Mouse (Mus musculus) CH12.LX (cell line): ENCODE measurements at regions not wholly inside any gene's neighbourhood (a gene's known extent, or its start where the extent isn't known, plus 50 kb on each side); places are given as distances from the start of the nearest gene placed in this dataset.
"Not testable (repeated sequence)": the region's sequence is repeated elsewhere in the genome, so short reads cannot be mapped to it uniquely, and the experiment has no call there.

Experiments
- DNase-seq: peaks from one replicate; pipeline ENCODE4 v3.0.0-alpha.2; 2013; ENCODE audit errors: extremely low read depth
- H3K27ac ChIP-seq: 2 replicates; pipeline ENCODE4 v1.5.1; 2012; ENCODE audit warnings: low read depth, mild to moderate bottlenecking, control low read depth, moderate library complexity; ENCODE audit not compliant: insufficient read depth
- H3K27me3 ChIP-seq: replicated peaks from 2 replicates; pipeline ENCODE3; 2012; ENCODE audit warnings: inconsistent platforms
- H3K36me3 ChIP-seq, 2 experiments: replicated peaks in 1 of 2; 2 replicates each; pipeline versions ENCODE3 to v1.6.1; 2012; ENCODE audit warnings: inconsistent platforms in 1 of 2, low read length in 1 of 2, mild to moderate bottlenecking in 1 of 2, mixed read lengths in 1 of 2, moderate library complexity in 1 of 2; ENCODE audit not compliant: control insufficient read depth in 1 of 2, insufficient read depth in 1 of 2
- H3K4me1 ChIP-seq, 2 experiments: 2 replicates each; pipeline ENCODE4 v1.6.1; 2012; ENCODE audit warnings: inconsistent platforms in 1 of 2, moderate library complexity in 1 of 2; ENCODE audit not compliant: insufficient read depth in 2 of 2, control insufficient read depth in 1 of 2
- H3K4me2 ChIP-seq: 2 replicates; pipeline ENCODE4 v1.6.1; 2012; ENCODE audit warnings: low read depth, mild to moderate bottlenecking, control low read depth; ENCODE audit not compliant: poor library complexity, insufficient read depth, severe bottlenecking
- H3K4me3 ChIP-seq, 3 experiments: fragments of 150-350 bp in 1 of 3; sonication (generic) in 1 of 3; replicated peaks in 1 of 3; 2 replicates each; pipeline versions ENCODE3 to v1.5.1; 2011 to 2012; ENCODE audit warnings: low read depth in 2 of 3, low read length in 2 of 3, mild to moderate bottlenecking in 2 of 3, moderate library complexity in 2 of 3, control low read depth in 1 of 3, improper control_type of control experiment in 1 of 3, inconsistent platforms in 1 of 3, mixed read lengths in 1 of 3; ENCODE audit not compliant: poor library complexity in 1 of 3
- H3K79me2 ChIP-seq: replicated peaks from 2 replicates; pipeline ENCODE4 v1.6.1; 2012; ENCODE audit warnings: mild to moderate bottlenecking, moderate library complexity; ENCODE audit not compliant: control insufficient read depth, poor library complexity, insufficient read depth, severe bottlenecking; ENCODE audit errors: extremely low read depth
- H3K9ac ChIP-seq: 2 replicates; pipeline ENCODE4 v1.6.1; 2012; ENCODE audit warnings: low read depth, mild to moderate bottlenecking, control low read depth, moderate library complexity; ENCODE audit not compliant: insufficient read depth
- H3K9me3 ChIP-seq: replicated peaks from 2 replicates; pipeline ENCODE3; 2012; ENCODE audit warnings: low read length, inconsistent platforms, mixed read lengths
- ELF1 ChIP-seq: IDR thresholded peaks from 2 replicates; pipeline ENCODE4 v1.6.1; 2014; ENCODE audit warnings: low read depth, mild to moderate bottlenecking, inconsistent platforms, low read length, improper control_type of control experiment
- ETS1 ChIP-seq: conservative IDR thresholded peaks from 2 replicates; pipeline ENCODE4 v1.6.1; 2012; ENCODE audit warnings: low read depth, mild to moderate bottlenecking, inconsistent platforms, low read length, improper control_type of control experiment, moderate library complexity
- HCFC1 ChIP-seq: IDR thresholded peaks from 2 replicates; pipeline ENCODE4 v1.6.1; 2012; ENCODE audit warnings: low read depth, mild to moderate bottlenecking, inconsistent platforms, low read length, improper control_type of control experiment
- IRF4 ChIP-seq: IDR thresholded peaks from 2 replicates; pipeline ENCODE4 v1.6.1; 2014; ENCODE audit warnings: low read depth, mild to moderate bottlenecking, inconsistent platforms, low read length, improper control_type of control experiment
- JUN ChIP-seq: IDR thresholded peaks from 2 replicates; pipeline ENCODE4 v1.6.1; 2011; ENCODE audit warnings: low read depth, mild to moderate bottlenecking, low read length, improper control_type of control experiment, moderate library complexity; ENCODE audit not compliant: insufficient read depth
- JUND ChIP-seq: conservative IDR thresholded peaks from 2 replicates; pipeline ENCODE4 v1.6.1; 2011; ENCODE audit warnings: low read depth, low read length, improper control_type of control experiment
- MAZ ChIP-seq: IDR thresholded peaks from 2 replicates; pipeline ENCODE4 v1.6.1; 2012; ENCODE audit warnings: low read depth, mild to moderate bottlenecking, inconsistent platforms, low read length, improper control_type of control experiment, moderate library complexity
- MEF2A ChIP-seq: IDR thresholded peaks from 2 replicates; pipeline ENCODE4 v1.6.1; 2014; ENCODE audit warnings: low read depth, mild to moderate bottlenecking, inconsistent platforms, low read length, improper control_type of control experiment, borderline replicate concordance
- MXI1 ChIP-seq: IDR thresholded peaks from 2 replicates; pipeline ENCODE4 v1.6.1; 2011; ENCODE audit warnings: mild to moderate bottlenecking, low read depth, low read length, improper control_type of control experiment
- NELFE ChIP-seq: IDR thresholded peaks from 2 replicates; pipeline ENCODE4 v1.6.1; 2011; ENCODE audit warnings: low read depth, low read length, improper control_type of control experiment
- USF2 ChIP-seq: conservative IDR thresholded peaks from 2 replicates; pipeline ENCODE4 v1.6.1; 2011; ENCODE audit warnings: low read depth, low read length, improper control_type of control experiment
- ZKSCAN1 ChIP-seq: IDR thresholded peaks from 2 replicates; pipeline ENCODE4 v1.6.1; 2012; ENCODE audit warnings: low read depth, inconsistent platforms, low read length, improper control_type of control experiment, borderline replicate concordance
- ZNF384 ChIP-seq: IDR thresholded peaks from 2 replicates; pipeline ENCODE4 v1.6.1; 2012; ENCODE audit warnings: low read depth, low read length, improper control_type of control experiment, inconsistent platforms
- dilution Hi-C: fragments of 300-500 bp; cut with MboI; formaldehyde crosslinking; loops from 2 replicates; pipeline ENCODE4 v1.14.3; 2020; ENCODE audit warnings: low sequenced_read_pairs; ENCODE audit not compliant: extremely low pct_unique_long_range_greater_than_20kb, extremely low pct_ligation_motif_present
- in situ Hi-C: fragments of 300-500 bp; cut with MboI; formaldehyde crosslinking; loops from 3 replicates; pipeline ENCODE4 v1.14.3; 2019; ENCODE audit warnings: low sequenced_read_pairs, low pct_ligation_motif_present, low pct_unique_long_range_greater_than_20kb, mixed read lengths

- no peaks in the 10 kb centered on the region for H3K27me3 ChIP-seq
- no peak overlapping the region for H3K27ac ChIP-seq
- H3K79me2 ChIP-seq = no peaks in the 10 kb centered on the region
- H3K9me3 ChIP-seq = peaks cover 27% of the 10 kb centered on the region
- no peak overlapping the region for H3K4me3 ChIP-seq
- in situ Hi-C loops (no loop called here), dilution Hi-C loops (no loop called here)
- H3K9ac ChIP-seq = no peak overlapping the region
- no peak overlapping the region for H3K4me2 ChIP-seq
- TF ChIP-seq USF2 (no peak), ETS1 (no peak), IRF4 (no peak), ZKSCAN1 (no peak), JUND (no peak), MXI1 (no peak)
- no peaks in the 10 kb centered on the region for H3K36me3 ChIP-seq
- no peak for DNase-seq
- H3K4me1 ChIP-seq = no peaks in the 10 kb centered on the region
These were observed 710.5 kb downstream of the Rapgef2 start for GRCm38 (mm10) chr3:78575667-78576464.

GRCm38 (mm10) chr3:78574807-78575206, 711.5 kb downstream of the Rapgef2 start:
- DNase-seq = no peak
- Histone ChIP-seq H3K4me1 (no peaks in the 10 kb centered on the region), H3K9ac (no peak overlapping the region), H3K4me3 (no peak overlapping the region), H3K9me3 (peaks cover 27% of the 10 kb centered on the region), H3K36me3 (no peaks in the 10 kb centered on the region), H3K27me3 (no peaks in the 10 kb centered on the region), H3K4me2 (no peak overlapping the region), H3K79me2 (no peaks in the 10 kb centered on the region), H3K27ac (no peak overlapping the region)
- in situ Hi-C loops = no loop called here
- dilution Hi-C loops = no loop called here
- TF ChIP-seq USF2 (no peak), ZNF384 (no peak)

- H3K79me2 ChIP-seq = no peaks in the 10 kb centered on the region
- H3K4me2 ChIP-seq = no peak overlapping the region
- in situ Hi-C loops (no loop called here), dilution Hi-C loops (no loop called here)
- no peak for DNase-seq
- H3K4me1 ChIP-seq = no peaks in the 10 kb centered on the region
- no peak overlapping the region for H3K9ac ChIP-seq
- TF ChIP-seq JUN (no peak), MAZ (no peak), NELFE (no peak), MEF2A (no peak), ELF1 (no peak), HCFC1 (no peak), ZKSCAN1 (no peak), MXI1 (no peak)
- no peak overlapping the region for H3K4me3 ChIP-seq
- H3K36me3 ChIP-seq = no peaks in the 10 kb centered on the region
- H3K9me3 ChIP-seq = peaks cover 25% of the 10 kb centered on the region
- H3K27me3 ChIP-seq = no peaks in the 10 kb centered on the region
- H3K27ac ChIP-seq = no peak overlapping the region
These were observed 713.0 kb downstream of the Rapgef2 start for GRCm38 (mm10) chr3:78573299-78573698.

- H3K9me3 ChIP-seq = not testable (repeated sequence)
These were observed 721.4 kb downstream of the Rapgef2 start for GRCm38 (mm10) chr3:78564926-78565325.

More at GRCm38 (mm10) chr3:78564926-78565325, 721.4 kb downstream of the Rapgef2 start:
- H3K79me2 ChIP-seq, H3K27ac ChIP-seq, dilution Hi-C loops, H3K27me3 ChIP-seq, H3K4me1 ChIP-seq, DNase-seq, in situ Hi-C loops, H3K36me3 ChIP-seq, H3K4me3 ChIP-seq, H3K9ac ChIP-seq, H3K4me2 ChIP-seq: not testable (repeated sequence)
